Mouse (Mus musculus): Measurements from ENCODE around the gene Trim67. TPM values are rescaled to one million over a fixed set of nuclear protein-coding genes. Genes with fewer than 3 reads are reported as not detected.

Trim67 gene
- 0.79 and 3.3 TPM in 2 replicates for polyA plus RNA-seq (2015; fragmentation: Nextera tagmentation; extraction: Ambion mirVana)

GRCm38 (mm10) chr8:124792708-124793107 lies at the start of gene Trim67:
Gene Trim67, plus strand, starts transcription at chr8:124793092.

GRCm38 (mm10) chr8:124751709-124752173 lies 41.2 kb upstream of the Trim67 start, which contains the start of gene Fam89a:
Gene Fam89a, minus strand, starts transcription at chr8:124751832.

GRCm38 (mm10) chr8:124862321-124863162 lies 69.7 kb downstream of the Trim67 start, which contains the start of the genes Gnpat and 2810004N23Rik:
Gene Gnpat, plus strand, starts transcription at chr8:124863033.
Gene 2810004N23Rik, minus strand, starts transcription at chr8:124863120.

Other genes starting within 250 kb of the Trim67 start
- 27.3 and 28.9 TPM in 2 replicates for gene Agt, start 223.4 kb upstream of the Trim67 start, polyA plus RNA-seq (2015; fragmentation: Nextera tagmentation; extraction: Ambion mirVana)
- gene Capn9, start 217.0 kb upstream of the Trim67 start, polyA plus RNA-seq (2015; fragmentation: Nextera tagmentation; extraction: Ambion mirVana): 0.36 and 0.41 TPM in 2 replicates
- 28.5 and 33.2 TPM in 2 replicates for gene 2310022B05Rik, start 129.7 kb upstream of the Trim67 start, polyA plus RNA-seq (2015; fragmentation: Nextera tagmentation; extraction: Ambion mirVana)
- gene Ttc13, start 71.1 kb upstream of the Trim67 start, polyA plus RNA-seq (2015; fragmentation: Nextera tagmentation; extraction: Ambion mirVana): 23.0 and 32.6 TPM in 2 replicates
- gene Arv1, start 71.0 kb upstream of the Trim67 start, polyA plus RNA-seq (2015; fragmentation: Nextera tagmentation; extraction: Ambion mirVana): 13.8 and 17.3 TPM in 2 replicates
- 2.3 and 10.9 TPM in 2 replicates for gene Fam89a, start 41.3 kb upstream of the Trim67 start, polyA plus RNA-seq (2015; fragmentation: Nextera tagmentation; extraction: Ambion mirVana)
- 40.0 and 69.3 TPM in 2 replicates for gene Gnpat, start 69.9 kb downstream of the Trim67 start, polyA plus RNA-seq (2015; fragmentation: Nextera tagmentation; extraction: Ambion mirVana)
- 25.1 and 32.5 TPM in 2 replicates for gene 2810004N23Rik, start 70.0 kb downstream of the Trim67 start, polyA plus RNA-seq (2015; fragmentation: Nextera tagmentation; extraction: Ambion mirVana)
- gene Exoc8, start 104.6 kb downstream of the Trim67 start, polyA plus RNA-seq (2015; fragmentation: Nextera tagmentation; extraction: Ambion mirVana): 3.9 and 4.8 TPM in 2 replicates
- gene Sprtn, start 104.8 kb downstream of the Trim67 start, polyA plus RNA-seq (2015; fragmentation: Nextera tagmentation; extraction: Ambion mirVana): 6.5 and 8.7 TPM in 2 replicates
- 6.5 and 7.8 TPM in 2 replicates for gene Egln1, start 156.2 kb downstream of the Trim67 start, polyA plus RNA-seq (2015; fragmentation: Nextera tagmentation; extraction: Ambion mirVana)
- gene Tsnax, start 219.9 kb downstream of the Trim67 start, polyA plus RNA-seq (2015; fragmentation: Nextera tagmentation; extraction: Ambion mirVana): 68.4 and 97.8 TPM in 2 replicates

Measured in adrenal gland, postnatal 0 days (tissue).